Mouse (Mus musculus) G1E (cell line): ENCODE results near the gene Krtcap2.

ENCODE experiments used
- CTCF ChIP-seq: IDR thresholded peaks from 2 replicates; pipeline ENCODE4 v1.5.1; 2012; ENCODE audit warnings: low read depth, low read length, inconsistent platforms, mixed read lengths
- GATA1 ChIP-seq: IDR thresholded peaks from 2 replicates; pipeline ENCODE4 v1.6.1; 2012; ENCODE audit warnings: borderline replicate concordance, low read length, inconsistent platforms, mixed read lengths
- GATA2 ChIP-seq: IDR thresholded peaks from 2 replicates; pipeline ENCODE4 v1.6.1; 2012; ENCODE audit warnings: low read depth, low read length, inconsistent platforms, borderline replicate concordance
- POLR2AphosphoS5 ChIP-seq: IDR thresholded peaks from 2 replicates; pipeline ENCODE4 v1.6.1; 2012; ENCODE audit warnings: low read depth, low read length, inconsistent platforms; ENCODE audit not compliant: insufficient replicate concordance
- TAL1 ChIP-seq: conservative IDR thresholded peaks from 2 replicates; pipeline ENCODE4 v1.6.1; 2012; ENCODE audit warnings: low read depth, low read length, inconsistent platforms, mixed read lengths

DNA sequence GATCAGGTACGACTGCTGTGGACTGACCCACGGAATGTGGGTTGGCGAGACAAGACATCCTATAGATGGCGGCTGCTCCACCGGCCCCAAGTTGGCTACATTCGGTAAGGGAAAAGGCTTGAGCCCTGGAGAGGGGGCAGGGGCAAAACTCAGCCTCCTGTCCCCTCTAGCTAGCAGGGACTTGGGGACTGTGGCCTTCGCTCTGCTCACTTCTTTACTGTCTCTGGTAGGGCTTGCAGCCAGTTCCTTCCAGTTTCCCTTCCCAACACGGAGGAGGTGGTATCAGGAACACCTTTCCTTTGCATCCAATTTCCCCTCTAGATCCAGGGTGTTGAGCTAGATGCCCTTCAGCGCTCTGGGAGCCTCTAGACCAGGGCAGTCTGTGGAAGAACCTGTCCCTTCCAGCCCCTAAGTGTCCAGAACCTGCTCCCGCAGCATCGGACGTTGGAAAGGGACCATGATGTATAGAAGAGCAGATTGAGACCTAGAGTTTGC, 20.4 kb upstream of the Krtcap2 start:
- TF ChIP-seq GATA1 = no peak
- no peak for TF ChIP-seq POLR2AphosphoS5
- no peak for TF ChIP-seq CTCF
- TF ChIP-seq TAL1 = no peak
- TF ChIP-seq GATA2 = no peak
